Mouse (Mus musculus) CH12.LX (cell line): Measurements from ENCODE around the gene Sirt4.

Experiments
- CTCF ChIP-seq, 2 experiments: IDR thresholded peaks in 1 of 2; conservative IDR thresholded peaks in 1 of 2; 2 replicates each; pipeline ENCODE4 v1.5.1; 2011 to 2012; ENCODE audit warnings: low read depth in 2 of 2, low read length in 2 of 2, improper control_type of control experiment in 1 of 2, inconsistent platforms in 1 of 2, mild to moderate bottlenecking in 1 of 2, moderate library complexity in 1 of 2
- ELF1 ChIP-seq: IDR thresholded peaks from 2 replicates; pipeline ENCODE4 v1.6.1; 2014; ENCODE audit warnings: low read depth, mild to moderate bottlenecking, inconsistent platforms, low read length, improper control_type of control experiment
- GABPA ChIP-seq: IDR thresholded peaks from 2 replicates; pipeline ENCODE4 v1.6.1; 2012; ENCODE audit warnings: low read depth, low read length, improper control_type of control experiment, inconsistent platforms; ENCODE audit not compliant: insufficient replicate concordance
- HCFC1 ChIP-seq: IDR thresholded peaks from 2 replicates; pipeline ENCODE4 v1.6.1; 2012; ENCODE audit warnings: low read depth, mild to moderate bottlenecking, inconsistent platforms, low read length, improper control_type of control experiment
- KAT2A ChIP-seq: IDR thresholded peaks from 2 replicates; pipeline ENCODE4 v1.6.1; 2012; ENCODE audit warnings: low read length, improper control_type of control experiment, inconsistent platforms; ENCODE audit not compliant: insufficient replicate concordance
- NELFE ChIP-seq: IDR thresholded peaks from 2 replicates; pipeline ENCODE4 v1.6.1; 2011; ENCODE audit warnings: low read depth, low read length, improper control_type of control experiment
- NRF1 ChIP-seq: IDR thresholded peaks from 2 replicates; pipeline ENCODE4 v1.6.1; 2014; ENCODE audit warnings: low read depth, mild to moderate bottlenecking, inconsistent platforms, low read length, improper control_type of control experiment, moderate library complexity
- POLR2A ChIP-seq: IDR thresholded peaks from 2 replicates; pipeline ENCODE4 v1.6.1; 2011; ENCODE audit warnings: low read depth, mild to moderate bottlenecking, improper control_type of control experiment, low read length
- RCOR1 ChIP-seq: conservative IDR thresholded peaks from 2 replicates; pipeline ENCODE4 v1.6.1; 2012; ENCODE audit warnings: low read depth, mild to moderate bottlenecking, inconsistent platforms, low read length, improper control_type of control experiment
- TCF12 ChIP-seq: IDR thresholded peaks from 2 replicates; pipeline ENCODE4 v1.6.1; 2014; ENCODE audit warnings: low read depth, mild to moderate bottlenecking, inconsistent platforms, low read length, improper control_type of control experiment
- UBTF ChIP-seq: IDR thresholded peaks from 2 replicates; pipeline ENCODE4 v1.6.1; 2012; ENCODE audit warnings: low read depth, mild to moderate bottlenecking, inconsistent platforms, low read length, improper control_type of control experiment, moderate library complexity
- USF1 ChIP-seq: IDR thresholded peaks from 2 replicates; pipeline ENCODE4 v1.6.1; 2014; ENCODE audit warnings: low read depth, mild to moderate bottlenecking, inconsistent platforms, low read length, improper control_type of control experiment

DNA sequence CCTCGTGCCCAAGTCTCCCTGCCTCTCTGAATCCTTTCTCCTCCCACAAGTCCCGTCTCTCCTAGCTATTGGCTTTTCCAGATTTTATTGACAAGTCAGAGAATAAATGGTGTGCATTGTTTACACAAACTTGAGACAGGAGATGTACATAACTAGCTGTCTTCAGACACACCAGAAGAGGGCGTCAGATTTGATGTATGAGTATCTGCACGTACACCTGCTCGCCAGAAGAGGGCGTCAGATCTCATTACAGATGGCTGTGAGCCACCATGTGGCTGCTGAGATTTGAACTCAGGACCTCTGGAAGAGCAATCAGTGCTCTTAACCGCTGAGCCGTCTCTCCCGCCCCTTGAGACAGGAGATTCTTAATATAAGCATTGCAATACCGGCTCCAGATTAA is 11.3 kb downstream of the Sirt4 start:
- TF ChIP-seq CTCF (conservative IDR thresholded peaks at IDR 0.05 in 1 of 2, IDR thresholded peaks at IDR 0.05 in 1 of 2; ENCODE audit: low read depth in 2 of 2, low read length in 2 of 2): peak; percentile 8 to 83; a peak in 2 of 4 replicates
- TF ChIP-seq HCFC1: no peak
- no peak for TF ChIP-seq USF1
- no peak for TF ChIP-seq UBTF
- no peak for TF ChIP-seq GABPA
- no peak for TF ChIP-seq NELFE
- no peak for TF ChIP-seq ELF1
- TF ChIP-seq TCF12: no peak
- TF ChIP-seq POLR2A: no peak
- TF ChIP-seq KAT2A: no peak
- TF ChIP-seq NRF1: no peak
- no peak for TF ChIP-seq RCOR1
